Mouse (Mus musculus) ES-E14 (cell line): ENCODE data around the gene Apbb1ip. TPM values are rescaled to one million over a fixed set of nuclear protein-coding genes. Genes with fewer than 3 reads are reported as not detected.

Experiments
- DNase-seq: peaks from one replicate; pipeline ENCODE4 v3.0.0-alpha.2; 2013; ENCODE audit warnings: low read depth, low spot score
- H3K27ac ChIP-seq: 2 replicates; pipeline ENCODE4 v1.5.1; 2012; ENCODE audit warnings: low read depth, mild to moderate bottlenecking, low read length, moderate library complexity, mixed read lengths; ENCODE audit not compliant: poor library complexity, insufficient read depth, severe bottlenecking
- H3K36me3 ChIP-seq: 2 replicates; pipeline ENCODE4 v1.6.1; 2012; ENCODE audit warnings: mild to moderate bottlenecking, low read length, moderate library complexity, mixed read lengths; ENCODE audit not compliant: control insufficient read depth, poor library complexity, insufficient read depth, severe bottlenecking
- H3K4me1 ChIP-seq, 2 experiments: fragments of 150-350 bp in 1 of 2; sonication (generic) in 1 of 2; 2 replicates each; pipeline ENCODE4 v1.6.1; 2012; ENCODE audit warnings: low read length in 2 of 2, mild to moderate bottlenecking in 1 of 2, mixed read lengths in 1 of 2; ENCODE audit not compliant: control insufficient read depth in 2 of 2, insufficient read depth in 2 of 2, poor library complexity in 1 of 2
- H3K4me3 ChIP-seq, 2 experiments: fragments of 150-350 bp in 1 of 2; sonication (generic) in 1 of 2; 2 replicates each; pipeline ENCODE4 v1.5.1; 2012; ENCODE audit warnings: low read length in 2 of 2, low read depth in 1 of 2, mild to moderate bottlenecking in 1 of 2, mixed read lengths in 1 of 2; ENCODE audit not compliant: insufficient read depth in 1 of 2, poor library complexity in 1 of 2, severe bottlenecking in 1 of 2
- H3K9ac ChIP-seq: 2 replicates; pipeline ENCODE4 v1.6.1; 2012; ENCODE audit warnings: low read depth, mild to moderate bottlenecking, low read length, mixed read lengths; ENCODE audit not compliant: poor library complexity, insufficient read depth, severe bottlenecking
- H3K9me3 ChIP-seq: fragments of 150-350 bp; sonication (generic); 2 replicates; pipeline ENCODE4 v1.6.1; 2012; ENCODE audit warnings: low read depth, mild to moderate bottlenecking, low read length; ENCODE audit not compliant: control insufficient read depth, insufficient read depth
- CHD2 ChIP-seq: IDR thresholded peaks from 2 replicates; pipeline ENCODE4 v1.6.1; 2014; ENCODE audit warnings: mild to moderate bottlenecking, low read depth, low read length, inconsistent platforms
- HCFC1 ChIP-seq: IDR thresholded peaks from 2 replicates; pipeline ENCODE4 v1.6.1; 2012; ENCODE audit warnings: low read length, inconsistent platforms, borderline replicate concordance; ENCODE audit not compliant: insufficient read depth
- MAFK ChIP-seq: IDR thresholded peaks from 2 replicates; pipeline ENCODE4 v1.6.1; 2014; ENCODE audit warnings: mild to moderate bottlenecking, low read depth, low read length, inconsistent platforms; ENCODE audit not compliant: insufficient read depth
- ZC3H11A ChIP-seq: IDR thresholded peaks from 2 replicates; pipeline ENCODE4 v1.6.1; 2012; ENCODE audit warnings: low read depth, mild to moderate bottlenecking, inconsistent platforms, low read length, borderline replicate concordance
- ZNF384 ChIP-seq: IDR thresholded peaks from 2 replicates; pipeline ENCODE4 v1.6.1; 2012; ENCODE audit warnings: low read depth, low read length, inconsistent platforms
- in situ Hi-C, 2 experiments: fragments of 600-800 bp; cut with MboI; formaldehyde crosslinking; loops; one replicate each; pipeline ENCODE4 v1.15.1; 2025; ENCODE audit warnings: low sequenced_read_pairs in 2 of 2, inconsistent platforms in 1 of 2; ENCODE audit not compliant: unreplicated experiment in 2 of 2
- total RNA-seq: library from RNA; depleted of rRNA; stranded (reverse); fragments of 300-350 nt; gene quantifications from 2 replicates; pipeline ENCODE4 v1.2.3, GENCODE M21; 2012

The Apbb1ip gene
- total RNA-seq, 1 experiment: 0.18 TPM

DNA sequence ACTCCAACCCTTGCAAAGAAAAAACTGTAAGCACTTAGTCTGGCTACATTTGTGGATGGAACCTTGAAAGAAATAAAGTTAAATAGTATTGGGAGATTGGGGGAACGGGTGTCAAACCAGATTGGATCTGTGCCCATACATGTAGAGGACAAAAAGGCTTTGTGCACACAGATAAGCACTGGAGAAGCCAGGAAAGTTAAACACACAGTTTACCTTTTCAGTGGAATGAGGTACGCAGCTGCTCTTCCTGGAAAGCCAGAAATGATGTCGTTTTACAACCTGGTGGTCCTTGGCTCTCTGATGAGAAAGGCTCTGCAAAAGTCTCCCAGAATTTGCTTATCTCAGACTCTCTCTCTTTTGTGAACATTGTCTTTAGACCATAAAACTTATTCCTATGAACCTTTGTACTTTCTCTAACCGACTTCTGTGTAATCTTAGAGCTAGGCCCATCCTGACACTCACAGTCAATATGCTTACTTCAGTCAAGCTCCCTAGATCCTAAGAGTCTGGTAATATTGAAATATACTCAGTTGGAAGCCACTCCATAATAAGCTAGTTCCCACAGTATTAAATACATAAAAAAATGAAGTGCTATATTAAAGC lies 19.6 kb upstream of the Apbb1ip start:
- no peak overlapping the region for H3K27ac ChIP-seq
- H3K9me3 ChIP-seq: no peaks in the 10 kb centered on the region
- no peak overlapping the region for H3K9ac ChIP-seq
- no peaks in the 10 kb centered on the region for H3K36me3 ChIP-seq
- H3K4me1 ChIP-seq: no peaks in the 10 kb centered on the region
- no peak for DNase-seq
- in situ Hi-C loops: no loop called here
- no peak for TF ChIP-seq MAFK
- no peak for TF ChIP-seq ZC3H11A
- no peak for TF ChIP-seq ZNF384
- no peak for TF ChIP-seq HCFC1
- TF ChIP-seq CHD2: no peak
- H3K4me3 ChIP-seq: no peak overlapping the region

- Histone ChIP-seq H3K4me3 (no peak overlapping the region), H3K27ac (no peak overlapping the region), H3K36me3 (no peaks in the 10 kb centered on the region), H3K4me1 (no peaks in the 10 kb centered on the region), H3K9me3 (no peaks in the 10 kb centered on the region), H3K9ac (no peak overlapping the region)
- in situ Hi-C loops: no loop called here
- TF ChIP-seq ZC3H11A (no peak), MAFK (no peak)
- DNase-seq: no peak
These were observed 18.3 kb upstream of the Apbb1ip start for GRCm38 (mm10) chr2:22755561-22755960.

- in situ Hi-C loops: no loop called here
These were observed 15.5 kb upstream of the Apbb1ip start for GRCm38 (mm10) chr2:22758310-22758972.

GRCm38 (mm10) chr2:22760452-22760851 lies 13.4 kb upstream of the Apbb1ip start:
- Histone ChIP-seq H3K4me1 (no peaks in the 10 kb centered on the region), H3K9me3 (no peaks in the 10 kb centered on the region), H3K27ac (no peak overlapping the region), H3K4me3 (no peak overlapping the region), H3K9ac (no peak overlapping the region), H3K36me3 (no peaks in the 10 kb centered on the region)
- no peak for TF ChIP-seq HCFC1
- TF ChIP-seq MAFK: no peak
- no peak for TF ChIP-seq ZC3H11A
- no peak for TF ChIP-seq ZNF384
- no peak for TF ChIP-seq CHD2
- in situ Hi-C loops: no loop called here
- no peak for DNase-seq

More at GRCm38 (mm10) chr2:22758310-22758972, 15.5 kb upstream of the Apbb1ip start:
- Histone ChIP-seq H3K27ac (no peak overlapping the region), H3K9me3 (no peaks in the 10 kb centered on the region), H3K4me3 (no peak overlapping the region), H3K4me1 (no peaks in the 10 kb centered on the region), H3K9ac (no peak overlapping the region), H3K36me3 (no peaks in the 10 kb centered on the region)
- DNase-seq: no peak
- no peak for TF ChIP-seq ZNF384
- no peak for TF ChIP-seq ZC3H11A

DNA sequence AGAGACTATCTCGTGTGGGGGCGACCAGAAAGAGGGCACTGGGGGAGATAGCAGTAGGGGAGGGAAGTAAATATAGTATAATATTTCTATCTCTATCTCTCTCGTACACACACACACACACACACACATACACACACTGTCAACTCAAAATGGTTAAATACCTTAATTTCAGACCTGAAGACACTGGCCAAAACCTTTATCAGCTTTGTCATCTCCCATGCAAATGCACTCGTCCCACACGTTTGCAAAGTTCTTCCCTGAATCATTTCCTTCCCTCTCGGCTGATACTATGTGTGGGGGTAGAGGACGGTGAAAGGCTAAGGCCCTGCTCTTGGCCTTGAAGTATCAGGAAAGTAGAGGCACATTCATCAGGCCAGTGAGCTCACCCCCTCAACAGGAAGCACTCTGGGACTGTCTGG lies 12.8 kb upstream of the Apbb1ip start:
- no peak overlapping the region for H3K4me3 ChIP-seq
- no peak overlapping the region for H3K27ac ChIP-seq
- H3K4me1 ChIP-seq: no peaks in the 10 kb centered on the region
- no peaks in the 10 kb centered on the region for H3K36me3 ChIP-seq
- no peak for TF ChIP-seq ZNF384
- TF ChIP-seq ZC3H11A: no peak
- no peak for TF ChIP-seq HCFC1
- TF ChIP-seq CHD2: no peak
- TF ChIP-seq MAFK: no peak
- in situ Hi-C loops: no loop called here
- no peaks in the 10 kb centered on the region for H3K9me3 ChIP-seq
- H3K9ac ChIP-seq: no peak overlapping the region
- no peak for DNase-seq
